Mouse (Mus musculus): Measurements from ENCODE around the gene Wapl. TPM values are rescaled to one million over a fixed set of nuclear protein-coding genes. Genes with fewer than 3 reads are reported as not detected.

Gene Wapl
- polyA plus RNA-seq, 1 experiment = 12.1 TPM

GRCm38 (mm10) chr14:34710209-34710608 lies 36.5 kb downstream of the Wapl start:
- H3K36me3 ChIP-seq (ENCODE audit: control insufficient read depth, insufficient read depth) = peaks cover 16% of the 10 kb centered on the region
- TF ChIP-seq MAX (IDR thresholded peaks at IDR 0.05; ENCODE audit: low read depth) (no peak), USF1 (IDR thresholded peaks at IDR 0.05; ENCODE audit: low read depth) (no peak), SRF (IDR thresholded peaks at IDR 0.05; ENCODE audit: control insufficient read depth, insufficient read length, low read depth) (no peak), CEBPB (IDR thresholded peaks at IDR 0.05; ENCODE audit: insufficient read depth, poor library complexity, severe bottlenecking) (no peak), MYOG (IDR thresholded peaks at IDR 0.05; ENCODE audit: control insufficient read depth in 1 of 3, insufficient read depth in 1 of 3, insufficient read length in 2 of 3, low read depth in 2 of 3) (no peak)
- H3K27me3 ChIP-seq (ENCODE audit: control insufficient read depth, insufficient read depth, insufficient read length) = no peaks in the 10 kb centered on the region
- H3K4me3 ChIP-seq = no peak overlapping the region
- peaks cover 13% of the 10 kb centered on the region for H3K79me2 ChIP-seq (ENCODE audit: control insufficient read depth, insufficient read depth)
- no peak overlapping the region for H3K4me2 ChIP-seq (ENCODE audit: low read depth)
- no peak overlapping the region for H3ac ChIP-seq (ENCODE audit: control insufficient read depth, insufficient read length)

GRCm38 (mm10) chr14:34712027-34712426 lies 38.3 kb downstream of the Wapl start:
- TF ChIP-seq SRF (IDR thresholded peaks at IDR 0.05; ENCODE audit: control insufficient read depth, insufficient read length, low read depth) = no peak
- no peak overlapping the region for H3K4me2 ChIP-seq (ENCODE audit: low read depth)
- H3K4me3 ChIP-seq = no peak overlapping the region
- H3ac ChIP-seq (ENCODE audit: control insufficient read depth, insufficient read length) = no peak overlapping the region
- H3K79me2 ChIP-seq (ENCODE audit: control insufficient read depth, insufficient read depth) = peaks cover 13% of the 10 kb centered on the region
- no peaks in the 10 kb centered on the region for H3K27me3 ChIP-seq (ENCODE audit: control insufficient read depth, insufficient read depth, insufficient read length)
- peaks cover 20% of the 10 kb centered on the region for H3K36me3 ChIP-seq (ENCODE audit: control insufficient read depth, insufficient read depth)

GRCm38 (mm10) chr14:34712857-34713256 lies 39.1 kb downstream of the Wapl start:
- Histone ChIP-seq H3K79me2 (ENCODE audit: control insufficient read depth, insufficient read depth) (peaks cover 13% of the 10 kb centered on the region), H3K27me3 (ENCODE audit: control insufficient read depth, insufficient read depth, insufficient read length) (no peaks in the 10 kb centered on the region), H3K4me2 (ENCODE audit: low read depth) (no peak overlapping the region), H3K36me3 (ENCODE audit: control insufficient read depth, insufficient read depth) (peaks cover 20% of the 10 kb centered on the region), H3K4me3 (no peak overlapping the region), H3ac (ENCODE audit: control insufficient read depth, insufficient read length) (no peak overlapping the region)
- TF ChIP-seq MAX (IDR thresholded peaks at IDR 0.05; ENCODE audit: low read depth) = no peak

- Histone ChIP-seq H3K4me3 (no peak overlapping the region), H3K36me3 (ENCODE audit: control insufficient read depth, insufficient read depth) (peaks cover 12% of the 10 kb centered on the region), H3K27me3 (ENCODE audit: control insufficient read depth, insufficient read depth, insufficient read length) (no peaks in the 10 kb centered on the region), H3ac (ENCODE audit: control insufficient read depth, insufficient read length) (no peak overlapping the region), H3K79me2 (ENCODE audit: control insufficient read depth, insufficient read depth) (peaks cover 33% of the 10 kb centered on the region), H3K4me2 (ENCODE audit: low read depth) (no peak overlapping the region)
- no peak for TF ChIP-seq REST (IDR thresholded peaks at IDR 0.05; ENCODE audit: insufficient read depth, insufficient read length)
- TF ChIP-seq MYOG (IDR thresholded peaks at IDR 0.05; ENCODE audit: control insufficient read depth in 1 of 3, insufficient read depth in 1 of 3, insufficient read length in 2 of 3, low read depth in 2 of 3) = no peak
- no peak for TF ChIP-seq TCF3 (IDR thresholded peaks at IDR 0.05; ENCODE audit: insufficient read length, low read depth)
- TF ChIP-seq CEBPB (IDR thresholded peaks at IDR 0.05; ENCODE audit: insufficient read depth, poor library complexity, severe bottlenecking) = no peak
- TF ChIP-seq TCF12 (IDR thresholded peaks at IDR 0.05; ENCODE audit: insufficient read depth, poor library complexity, severe bottlenecking) = no peak
- TF ChIP-seq E2F4 (IDR thresholded peaks at IDR 0.05; ENCODE audit: insufficient read depth) = no peak
- TF ChIP-seq POLR2A (IDR thresholded peaks at IDR 0.05; ENCODE audit: insufficient read length, low read depth) = no peak
- no peak for TF ChIP-seq POLR2AphosphoS2 (IDR thresholded peaks at IDR 0.05; ENCODE audit: insufficient read length, low read depth)
- TF ChIP-seq MAX (IDR thresholded peaks at IDR 0.05; ENCODE audit: low read depth) = no peak
Measured at GRCm38 (mm10) chr14:34718150-34718549, 44.4 kb downstream of the Wapl start.

- H3K4me3 ChIP-seq = no peak overlapping the region
- H3K27me3 ChIP-seq (ENCODE audit: control insufficient read depth, insufficient read depth, insufficient read length) = no peaks in the 10 kb centered on the region
- H3ac ChIP-seq (ENCODE audit: control insufficient read depth, insufficient read length) = no peak overlapping the region
- H3K4me2 ChIP-seq (ENCODE audit: low read depth) = no peak overlapping the region
- TF ChIP-seq CEBPB (IDR thresholded peaks at IDR 0.05; ENCODE audit: insufficient read depth, poor library complexity, severe bottlenecking) = no peak
- TF ChIP-seq SRF (IDR thresholded peaks at IDR 0.05; ENCODE audit: control insufficient read depth, insufficient read length, low read depth) = no peak
- TF ChIP-seq REST (IDR thresholded peaks at IDR 0.05; ENCODE audit: insufficient read depth, insufficient read length) = no peak
- TF ChIP-seq POLR2AphosphoS2 (IDR thresholded peaks at IDR 0.05; ENCODE audit: insufficient read length, low read depth) = no peak
- H3K79me2 ChIP-seq (ENCODE audit: control insufficient read depth, insufficient read depth) = no peaks in the 10 kb centered on the region
- H3K36me3 ChIP-seq (ENCODE audit: control insufficient read depth, insufficient read depth) = peaks cover 41% of the 10 kb centered on the region
Measured at GRCm38 (mm10) chr14:34727709-34728108, 54.0 kb downstream of the Wapl start.

- no peak overlapping the region for H3ac ChIP-seq (ENCODE audit: control insufficient read depth, insufficient read length)
- no peak overlapping the region for H3K4me3 ChIP-seq
- no peaks in the 10 kb centered on the region for H3K79me2 ChIP-seq (ENCODE audit: control insufficient read depth, insufficient read depth)
- no peak overlapping the region for H3K4me2 ChIP-seq (ENCODE audit: low read depth)
- no peaks in the 10 kb centered on the region for H3K27me3 ChIP-seq (ENCODE audit: control insufficient read depth, insufficient read depth, insufficient read length)
- H3K36me3 ChIP-seq (ENCODE audit: control insufficient read depth, insufficient read depth) = peaks cover 47% of the 10 kb centered on the region
- TF ChIP-seq MYOG (IDR thresholded peaks at IDR 0.05; ENCODE audit: control insufficient read depth in 1 of 3, insufficient read depth in 1 of 3, insufficient read length in 2 of 3, low read depth in 2 of 3) = no peak
- TF ChIP-seq TCF12 (IDR thresholded peaks at IDR 0.05; ENCODE audit: insufficient read depth, poor library complexity, severe bottlenecking) = no peak
- TF ChIP-seq E2F4 (IDR thresholded peaks at IDR 0.05; ENCODE audit: insufficient read depth) = no peak
- no peak for TF ChIP-seq CEBPB (IDR thresholded peaks at IDR 0.05; ENCODE audit: insufficient read depth, poor library complexity, severe bottlenecking)
- TF ChIP-seq TCF3 (IDR thresholded peaks at IDR 0.05; ENCODE audit: insufficient read length, low read depth) = no peak
- TF ChIP-seq POLR2A (IDR thresholded peaks at IDR 0.05; ENCODE audit: insufficient read length, low read depth) = no peak
- TF ChIP-seq POLR2AphosphoS2 (IDR thresholded peaks at IDR 0.05; ENCODE audit: insufficient read length, low read depth) = no peak
- no peak for TF ChIP-seq MYOD1 (IDR thresholded peaks at IDR 0.05; ENCODE audit: control insufficient read depth in 1 of 3, insufficient read length in 2 of 3, low read depth in 2 of 3)
- TF ChIP-seq REST (IDR thresholded peaks at IDR 0.05; ENCODE audit: insufficient read depth, insufficient read length) = no peak
Measured at GRCm38 (mm10) chr14:34735405-34735804, 61.7 kb downstream of the Wapl start.
